Mouse (Mus musculus): ENCODE results near the gene Arhgap8. TPM values are rescaled to one million over a fixed set of nuclear protein-coding genes. Genes with fewer than 3 reads are reported as not detected.

The Arhgap8 gene
- 0.14 TPM for polyA plus RNA-seq (2014; fragmentation: Illumina TruSeq; extraction: RNeasy Lipid Tissue Mini Kit (QIAGEN cat#74804); ENCODE audit: low read depth, low replicate concordance)

GRCm38 (mm10) chr15:84719791-84720190 is at the start of gene Arhgap8:
Gene Arhgap8 (plus strand): TSS chr15:84720052.

Other genes with a start within 250 kb of the Arhgap8 start
- 3.1 TPM for gene Rtl6, start 162.2 kb upstream of the Arhgap8 start, polyA plus RNA-seq (2014; fragmentation: Illumina TruSeq; extraction: RNeasy Lipid Tissue Mini Kit (QIAGEN cat#74804); ENCODE audit: low read depth, low replicate concordance)
- 0.35 TPM for gene Prr5, start 50.4 kb upstream of the Arhgap8 start, polyA plus RNA-seq (2014; fragmentation: Illumina TruSeq; extraction: RNeasy Lipid Tissue Mini Kit (QIAGEN cat#74804); ENCODE audit: low read depth, low replicate concordance)
- gene Phf21b, start 136.0 kb downstream of the Arhgap8 start, polyA plus RNA-seq (2014; fragmentation: Illumina TruSeq; extraction: RNeasy Lipid Tissue Mini Kit (QIAGEN cat#74804); ENCODE audit: low read depth, low replicate concordance) = 0.39 TPM
- gene Gm29666, start 200.0 kb downstream of the Arhgap8 start, polyA plus RNA-seq (2014; fragmentation: Illumina TruSeq; extraction: RNeasy Lipid Tissue Mini Kit (QIAGEN cat#74804); ENCODE audit: low read depth, low replicate concordance) = 1.3 TPM
- gene Nup50, start 203.4 kb downstream of the Arhgap8 start, polyA plus RNA-seq (2014; fragmentation: Illumina TruSeq; extraction: RNeasy Lipid Tissue Mini Kit (QIAGEN cat#74804); ENCODE audit: low read depth, low replicate concordance) = 42.6 TPM

Measured in testis, adult 10 weeks (tissue).